Mouse (Mus musculus) liver, embryonic 14.5 days (tissue): ENCODE data around the gene Papss1. TPM values are rescaled to one million over a fixed set of nuclear protein-coding genes. Genes with fewer than 3 reads are reported as not detected.

Source experiments
- ATAC-seq: fragments of 200-750 bp; cut with Nextera tagmentation; 2 replicates; pipeline ENCODE4 v1.8.0; 2017; ENCODE audit warnings: moderate number of reproducible peaks, mild to moderate bottlenecking, moderate library complexity; ENCODE audit not compliant: insufficient read depth
- DNase-seq, 3 experiments: peaks; one replicate each; pipeline ENCODE4 v3.0.0-alpha.2; 2012 to 2013; ENCODE audit warnings: low read depth in 3 of 3, low spot score in 3 of 3
- H3K27ac ChIP-seq: fragments of 300-500 bp; sonication (generic); 2 replicates; pipeline ENCODE4 v1.5.1; 2014; ENCODE audit warnings: moderate library complexity, mild to moderate bottlenecking, control low read depth, inconsistent platforms
- H3K27me3 ChIP-seq: fragments of 300-500 bp; sonication (generic); 2 replicates; pipeline ENCODE4 v1.6.1; 2014; ENCODE audit warnings: mild to moderate bottlenecking, low read length, moderate library complexity; ENCODE audit not compliant: control insufficient read depth, insufficient read depth
- H3K36me3 ChIP-seq: fragments of 300-500 bp; sonication (generic); replicated peaks from 2 replicates; pipeline ENCODE4 v1.6.1; 2014; ENCODE audit warnings: low read depth; ENCODE audit not compliant: control insufficient read depth, insufficient read depth
- H3K4me1 ChIP-seq, 2 experiments: fragments of 200-500 bp in 1 of 2; fragments of 300-500 bp in 1 of 2; sonication (generic) in 1 of 2; replicated peaks; 2 replicates each; pipeline ENCODE4 v1.6.1; 2012 to 2014; ENCODE audit warnings: antibody characterized with exemption in 1 of 2, inconsistent platforms in 1 of 2, low read length in 1 of 2; ENCODE audit not compliant: control insufficient read depth in 2 of 2, insufficient read depth in 2 of 2
- H3K4me2 ChIP-seq: fragments of 300-500 bp; sonication (generic); 2 replicates; pipeline ENCODE4 v1.6.1; 2014; ENCODE audit warnings: low read depth, mild to moderate bottlenecking, control low read depth, moderate library complexity
- H3K4me3 ChIP-seq, 2 experiments: fragments of 200-500 bp in 1 of 2; fragments of 300-500 bp in 1 of 2; sonication (generic) in 1 of 2; 2 replicates each; pipeline ENCODE4 v1.5.1; 2012 to 2014; ENCODE audit warnings: low read depth in 2 of 2, low read length in 2 of 2, mild to moderate bottlenecking in 2 of 2, control low read depth in 1 of 2, inconsistent platforms in 1 of 2, moderate library complexity in 1 of 2; ENCODE audit not compliant: insufficient read depth in 1 of 2
- H3K9ac ChIP-seq: fragments of 300-500 bp; sonication (generic); replicated peaks from 2 replicates; pipeline ENCODE4 v1.6.1; 2014; ENCODE audit warnings: mild to moderate bottlenecking, control low read depth, moderate library complexity
- H3K9me3 ChIP-seq: fragments of 300-500 bp; sonication (generic); 2 replicates; pipeline ENCODE4 v1.6.1; 2016; ENCODE audit warnings: low read length, mixed read lengths; ENCODE audit not compliant: control insufficient read depth
- CTCF ChIP-seq: IDR thresholded peaks from 2 replicates; pipeline ENCODE4 v1.5.1; 2016; ENCODE audit warnings: antibody characterized with exemption, low read depth, control low read depth
- EP300 ChIP-seq: IDR thresholded peaks from 2 replicates; pipeline ENCODE4 v1.6.1; 2016; ENCODE audit warnings: antibody characterized with exemption, low read depth
- WGBS: fragments of 180-500 bp; shearing (Covaris S2); extraction: QIAGEN DNeasy Blood & Tissue Kit; methylation state at CpG from one replicate; pipeline ENCODE4 v1.1.7; 2014; ENCODE audit not compliant: insufficient replicate concordance; 5-methylcytosine and 5-hydroxymethylcytosine counted together
- polyA plus RNA-seq, 2 experiments: library from polyadenylated mRNA; depleted of rRNA in 1 of 2; stranded (reverse) in 1 of 2; unstranded in 1 of 2; fragments of >200 nt; fragmentation: Nextera tagmentation in 1 of 2; extraction: Ambion mirVana in 1 of 2; gene quantifications; 2 replicates each; pipeline versions ENCODE4 v1.2.1 to v1.2.3; 2012 to 2014

Papss1 gene
- polyA plus RNA-seq, 2 experiments = 6.5 to 8.2 TPM

DNA sequence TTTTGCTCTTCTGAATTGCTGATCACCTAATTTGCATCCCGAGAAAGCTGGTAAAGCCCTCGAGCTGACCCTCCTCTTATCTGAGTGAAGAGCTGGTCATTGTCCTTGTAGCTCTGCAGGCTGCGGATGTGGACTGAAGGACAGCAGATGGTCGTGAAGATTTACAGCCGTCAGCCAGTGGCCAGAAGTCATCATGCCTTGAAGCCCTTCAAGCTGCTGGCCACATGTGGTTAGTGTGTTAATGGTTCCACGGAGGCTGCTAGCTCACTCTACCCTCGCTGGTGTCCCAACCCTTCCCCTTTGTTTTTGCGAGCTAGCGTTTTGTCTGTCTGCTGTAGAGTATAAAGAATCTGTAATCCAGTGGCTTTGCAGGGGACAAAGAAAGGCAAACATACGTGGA lies 73.1 kb downstream of the Papss1 start:
- WGBS = 41% methylated on average over 10 of the region's 10 CpGs
- H3K36me3 ChIP-seq = no peaks in the 10 kb centered on the region
- no peaks in the 10 kb centered on the region for H3K27me3 ChIP-seq
- no peak overlapping the region for H3K9ac ChIP-seq
- no peak overlapping the region for H3K4me3 ChIP-seq
- ATAC-seq = no peak
- no peak for DNase-seq
- H3K27ac ChIP-seq = no peak overlapping the region
- peaks cover 0 to 4% of the 10 kb centered on the region in 2 experiments; a peak in 1 of 4 replicates for H3K4me1 ChIP-seq
- TF ChIP-seq CTCF (no peak), EP300 (no peak)
- no peak overlapping the region for H3K4me2 ChIP-seq
- H3K9me3 ChIP-seq = no peaks in the 10 kb centered on the region

DNA sequence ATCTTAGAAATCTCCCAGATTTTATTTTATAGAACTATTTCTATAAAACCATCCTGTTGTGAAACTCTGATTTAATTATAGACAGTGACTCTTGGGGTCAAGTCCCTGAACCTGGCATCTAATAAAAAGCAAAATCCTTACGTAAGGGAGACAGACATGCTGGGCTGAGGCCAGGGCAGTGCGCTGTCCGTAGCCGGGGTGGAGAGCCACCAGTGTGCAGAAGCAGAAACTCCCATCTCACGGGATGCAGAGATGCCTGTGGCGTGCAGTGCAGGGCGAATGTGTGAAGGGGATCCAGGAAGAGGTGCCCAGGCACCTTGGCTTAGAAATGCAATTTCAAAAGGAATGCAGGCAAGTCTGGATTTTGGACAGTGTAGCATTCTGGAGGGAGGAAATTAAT lies 73.6 kb downstream of the Papss1 start:
- no peaks in the 10 kb centered on the region for H3K9me3 ChIP-seq
- H3K4me2 ChIP-seq = no peak overlapping the region
- H3K4me3 ChIP-seq = no peak overlapping the region
- no peak overlapping the region for H3K9ac ChIP-seq
- H3K36me3 ChIP-seq = no peaks in the 10 kb centered on the region
- ATAC-seq = no peak
- peaks cover 0 to 4% of the 10 kb centered on the region in 2 experiments; a peak in 1 of 4 replicates for H3K4me1 ChIP-seq
- H3K27me3 ChIP-seq = no peaks in the 10 kb centered on the region
- WGBS = 74% methylated on average over 7 of the region's 7 CpGs
- TF ChIP-seq EP300 (no peak), CTCF (no peak)
- no peak overlapping the region for H3K27ac ChIP-seq
- DNase-seq = no peak

DNA sequence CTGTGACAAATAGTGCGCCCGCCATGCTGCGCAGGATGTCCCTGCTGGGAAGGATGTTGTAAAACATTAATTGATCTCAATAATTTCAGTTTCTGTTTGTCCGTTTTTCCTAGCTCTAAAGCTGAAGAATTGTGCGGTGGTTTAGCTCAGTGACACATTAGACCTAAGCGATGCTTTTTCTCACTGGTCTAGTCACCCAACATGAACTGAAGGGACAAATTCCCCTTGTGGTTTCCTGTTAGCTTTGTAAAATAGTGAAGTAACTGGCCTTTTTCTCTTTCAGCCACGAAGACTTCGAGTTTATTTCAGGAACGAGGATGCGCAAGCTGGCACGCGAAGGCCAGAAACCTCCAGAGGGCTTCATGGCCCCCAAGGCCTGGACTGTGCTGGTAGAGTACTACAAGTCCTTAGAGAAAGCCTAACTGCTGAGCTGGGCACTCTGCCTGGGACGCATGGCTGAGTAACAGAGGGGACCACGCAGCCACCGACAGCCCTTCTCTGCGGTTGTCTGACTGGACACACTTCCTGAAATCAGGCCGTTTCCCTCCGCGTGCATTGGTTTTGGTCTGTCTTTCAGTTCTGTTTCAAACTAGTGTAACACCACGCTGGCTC lies 78.2 kb downstream of the Papss1 start:
- no peak for ATAC-seq
- TF ChIP-seq CTCF (no peak), EP300 (no peak)

DNA sequence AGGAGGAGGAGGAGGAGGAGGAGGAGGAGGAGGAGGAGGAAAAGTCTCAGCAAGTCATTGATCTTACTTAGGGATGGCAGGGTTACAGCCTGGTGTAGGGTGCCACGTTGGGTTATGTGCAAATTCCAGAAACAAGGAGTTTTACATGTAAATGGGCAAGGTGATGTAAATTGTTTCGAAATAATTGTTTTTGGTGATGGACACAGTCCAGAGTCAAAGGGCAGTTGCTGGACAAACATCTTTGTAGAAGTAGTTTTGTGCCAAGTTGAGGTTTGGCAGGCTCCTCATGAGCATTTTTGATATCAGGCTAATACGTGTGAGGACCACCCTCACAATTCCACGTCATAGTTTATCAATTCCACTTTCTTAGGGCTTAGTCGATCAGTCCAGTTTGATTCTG lies 80.6 kb downstream of the Papss1 start:
- peaks cover 0 to 7% of the 10 kb centered on the region in 2 experiments; a peak in 1 of 4 replicates for H3K4me1 ChIP-seq
- 63% methylated on average over 5 of the region's 5 CpGs for WGBS
- no peak for DNase-seq
- H3K27me3 ChIP-seq = no peaks in the 10 kb centered on the region
- ATAC-seq = no peak
- H3K36me3 ChIP-seq = no peaks in the 10 kb centered on the region
- no peak overlapping the region for H3K4me3 ChIP-seq
- H3K4me2 ChIP-seq = no peak overlapping the region
- no peaks in the 10 kb centered on the region for H3K9me3 ChIP-seq
- H3K27ac ChIP-seq = no peak overlapping the region
- H3K9ac ChIP-seq = no peak overlapping the region
- no peak for TF ChIP-seq CTCF
- no peak for TF ChIP-seq EP300

More for the DNA sequence above, 78.2 kb downstream of the Papss1 start:
- Histone ChIP-seq H3K4me1 (peaks cover 0 to 7% of the 10 kb centered on the region in 2 experiments; a peak in 1 of 4 replicates), H3K4me2 (no peak overlapping the region), H3K27ac (no peak overlapping the region), H3K36me3 (no peaks in the 10 kb centered on the region), H3K9ac (no peak overlapping the region), H3K9me3 (no peaks in the 10 kb centered on the region), H3K4me3 (no peak overlapping the region), H3K27me3 (no peaks in the 10 kb centered on the region)
- 32% methylated on average over 20 of the region's 20 CpGs for WGBS
- no peak for DNase-seq

DNA sequence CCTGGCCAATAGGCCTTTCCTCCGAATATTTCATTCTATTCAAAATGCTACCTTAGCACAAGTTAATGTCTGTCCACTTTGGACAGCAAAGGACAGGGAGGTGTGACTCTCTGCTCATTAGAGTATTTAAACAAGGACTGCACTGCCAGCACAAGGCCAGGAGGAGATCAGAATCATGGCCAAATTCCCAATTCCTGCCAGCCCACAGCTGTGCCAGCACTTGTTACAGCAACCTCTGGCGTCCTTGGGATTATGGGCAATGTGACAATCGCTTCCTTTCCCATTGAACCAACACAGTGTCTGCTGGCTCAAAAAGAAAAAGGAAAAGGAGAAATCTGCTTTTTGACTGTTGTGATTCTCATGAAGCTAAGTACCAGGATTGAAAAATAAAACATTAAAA lies 89.8 kb downstream of the Papss1 start:
- 60% methylated on average over 3 of the region's 3 CpGs for WGBS
- Histone ChIP-seq H3K27me3 (no peaks in the 10 kb centered on the region), H3K4me3 (no peak overlapping the region), H3K9me3 (no peaks in the 10 kb centered on the region), H3K36me3 (no peaks in the 10 kb centered on the region), H3K27ac (no peak overlapping the region), H3K4me1 (no peaks in the 10 kb centered on the region), H3K4me2 (no peak overlapping the region), H3K9ac (no peak overlapping the region)
- DNase-seq (no peak), ATAC-seq (no peak)
- TF ChIP-seq CTCF (no peak), EP300 (no peak)
